13 mouse cellular contexts compared by ENCODE assay signal in genomic region chr3:137869395-137869794, GRCm38 (mm10). TPM values are rescaled to one million over a fixed set of nuclear protein-coding genes. Genes with fewer than 3 reads are reported as not detected.
DNase-seq lines count a peak whose midpoint lies in the region; ATAC-seq and TF ChIP-seq lines count a peak whose summit lies in the region.
"Had no signal": no experiment of that assay in that cellular context is flagged by ENCODE, and none has a peak within 500 bp of the region (broad histone marks: within the 10 kb centered on the region; RNA-seq: fewer than 3 reads in every experiment).

No protein-coding gene starts in this region.

- H3K4me2 ChIP-seq in kidney, postnatal 0 days (ENCODE audit: low read length), result no peak overlapping the region
- H3K4me2 ChIP-seq in midbrain, embryonic 16.5 days (ENCODE audit: low read length), result peak overlapping the region; percentile 16; the same call in 1 of the 2 replicates
- H3K4me2 ChIP-seq in midbrain, embryonic 15.5 days, result no peak overlapping the region
- H3K4me2 ChIP-seq in midbrain, postnatal 0 days (ENCODE audit: low read depth, low read length, poor library complexity, severe bottlenecking), result 0 out of 2 replicates have a peak overlapping the region, but pooled peaks have one; percentile 9

- no peak overlapping the region for H3K9ac ChIP-seq in kidney, postnatal 0 days (ENCODE audit: low read depth, low read length)
- no peak overlapping the region for H3K9ac ChIP-seq in midbrain, embryonic 16.5 days (ENCODE audit: low read depth, low read length)
- H3K9ac ChIP-seq in midbrain, embryonic 15.5 days, result no peak overlapping the region
- H3K9ac ChIP-seq in midbrain, postnatal 0 days (replicated peaks; ENCODE audit: low read length, poor library complexity, severe bottlenecking), result no peak overlapping the region
- H3K9ac ChIP-seq: forebrain, embryonic 12.5 days had no signal

- no peak for ATAC-seq in kidney, postnatal 0 days (replicated peaks; ENCODE audit: low FRiP score, low read depth)
- no peak for ATAC-seq in midbrain, embryonic 16.5 days
- ATAC-seq in midbrain, embryonic 15.5 days (replicated peaks), result no peak
- ATAC-seq in midbrain, postnatal 0 days (ENCODE audit: low FRiP score), result no peak

- WGBS in kidney, postnatal 0 days, result 89% methylated on average over 9 of the region's 9 CpGs
- 91% methylated on average over 9 of the region's 9 CpGs for WGBS in midbrain, embryonic 16.5 days
- 90% methylated on average over 9 of the region's 9 CpGs for WGBS in midbrain, embryonic 15.5 days
- 96% methylated on average over 9 of the region's 9 CpGs for WGBS in midbrain, postnatal 0 days

- H3K4me1 ChIP-seq in kidney, postnatal 0 days (replicated peaks; ENCODE audit: insufficient read depth, low read length), result no peaks in the 10 kb centered on the region; the same call in 1 of the 2 replicates
- peaks cover 16% of the 10 kb centered on the region for H3K4me1 ChIP-seq in midbrain, embryonic 16.5 days (ENCODE audit: control insufficient read depth, insufficient read depth, low read length)
- H3K4me1 ChIP-seq in midbrain, embryonic 15.5 days, result peaks cover 21% of the 10 kb centered on the region
- 0 out of 2 replicates have a peak, but pooled peaks cover 10% of the 10 kb centered on the region for H3K4me1 ChIP-seq in midbrain, postnatal 0 days (ENCODE audit: insufficient read depth, low read length)

- H3K36me3 ChIP-seq in kidney, postnatal 0 days (ENCODE audit: insufficient read depth, low read length), result no peaks in the 10 kb centered on the region
- H3K36me3 ChIP-seq in midbrain, embryonic 16.5 days (ENCODE audit: control insufficient read depth, insufficient read depth, low read length), result no peaks in the 10 kb centered on the region
- 0 out of 2 replicates have a peak, but pooled peaks cover 3% of the 10 kb centered on the region for H3K36me3 ChIP-seq in midbrain, embryonic 15.5 days (replicated peaks)
- no peaks in the 10 kb centered on the region for H3K36me3 ChIP-seq in midbrain, postnatal 0 days (ENCODE audit: insufficient read depth, low read length)

- no peak overlapping the region for H3K4me3 ChIP-seq in kidney, postnatal 0 days (replicated peaks; ENCODE audit: low read depth, low read length)
- no peak overlapping the region for H3K4me3 ChIP-seq in midbrain, embryonic 16.5 days (ENCODE audit: low read depth, low read length)
- H3K4me3 ChIP-seq in midbrain, embryonic 15.5 days, result no peak overlapping the region
- H3K4me3 ChIP-seq in midbrain, postnatal 0 days (ENCODE audit: low read depth, low read length), result no peak overlapping the region
- H3K4me3 ChIP-seq: forebrain, embryonic 12.5 days had no signal

- H3K27me3 ChIP-seq in kidney, postnatal 0 days (ENCODE audit: insufficient read depth, low read length), result no peaks in the 10 kb centered on the region
- no peaks in the 10 kb centered on the region for H3K27me3 ChIP-seq in midbrain, embryonic 16.5 days (ENCODE audit: control insufficient read depth, insufficient read depth, low read depth, low read length)
- no peaks in the 10 kb centered on the region for H3K27me3 ChIP-seq in midbrain, embryonic 15.5 days (replicated peaks)
- H3K27me3 ChIP-seq in midbrain, postnatal 0 days (ENCODE audit: insufficient read depth, low read length), result no peaks in the 10 kb centered on the region
- H3K27me3 ChIP-seq: forebrain, embryonic 12.5 days had no signal

- no peaks in the 10 kb centered on the region for H3K9me3 ChIP-seq in kidney, postnatal 0 days (replicated peaks; ENCODE audit: low read length)
- no peaks in the 10 kb centered on the region for H3K9me3 ChIP-seq in midbrain, embryonic 16.5 days (replicated peaks; ENCODE audit: control insufficient read depth, low read length, poor library complexity, severe bottlenecking)
- H3K9me3 ChIP-seq in midbrain, embryonic 15.5 days, result no peaks in the 10 kb centered on the region
- no peaks in the 10 kb centered on the region for H3K9me3 ChIP-seq in midbrain, postnatal 0 days (ENCODE audit: low read length)
- H3K9me3 ChIP-seq: forebrain, embryonic 12.5 days had no signal

- DNase-seq in gastrocnemius, postnatal 25 days, result peak; percentile 13
- no peak for DNase-seq in gastrocnemius, adult 18-20 months (ENCODE audit: low spot score)
- peak; percentile 4 for DNase-seq in kidney, postnatal 0 days (ENCODE audit: low spot score)
- no peak for DNase-seq in kidney, adult 18-20 months
- DNase-seq in midbrain, postnatal 0 days (ENCODE audit: low spot score), result no peak
- no peak for DNase-seq in left cerebral cortex, adult 9 months (ENCODE audit: low spot score in 2 of 2)
- DNase-seq: cerebellum, adult 9-10 months; gastrocnemius, postnatal 10 days; kidney, postnatal 14 days; thymus, postnatal 36 days had no signal

- no peak overlapping the region for H3K27ac ChIP-seq in kidney, postnatal 0 days
- H3K27ac ChIP-seq in midbrain, embryonic 16.5 days (ENCODE audit: low read length), result no peak overlapping the region
- H3K27ac ChIP-seq in midbrain, embryonic 15.5 days, result no peak overlapping the region
- no peak overlapping the region for H3K27ac ChIP-seq in midbrain, postnatal 0 days (ENCODE audit: low read depth, low read length)
- H3K27ac ChIP-seq: forebrain, embryonic 12.5 days had no signal

- no peak for TF ChIP-seq CTCF in kidney, postnatal 0 days (IDR thresholded peaks at IDR 0.05; ENCODE audit: low read depth)
- no peak for TF ChIP-seq CTCF in midbrain, postnatal 0 days (IDR thresholded peaks at IDR 0.05)

RNA-seq across cellular contexts. Expression of gene Dnajb14, which starts 1.9 kb away (rescaled TPM):
- 1 to 10 TPM; 6.1 to 7.8 TPM for total RNA-seq in gastrocnemius, postnatal 25 days (2021)
- 1 to 10 TPM; 7.1 to 7.7 TPM for total RNA-seq in gastrocnemius, adult 18-20 months (2021)
- polyA plus RNA-seq in kidney, postnatal 0 days (2015; fragmentation: Nextera tagmentation; extraction: Ambion mirVana), result 11.6 and 12.1 TPM in 2 replicates
- polyA plus RNA-seq in midbrain, embryonic 16.5 days (2015; fragmentation: Nextera tagmentation; extraction: Ambion mirVana), result 13.4 and 14.3 TPM in 2 replicates
- polyA plus RNA-seq in midbrain, embryonic 15.5 days (2015; fragmentation: Nextera tagmentation; extraction: Ambion mirVana), result 15.8 and 16.7 TPM in 2 replicates
- 23.1 and 24.3 TPM in 2 replicates for total RNA-seq in midbrain, postnatal 0 days (2014; rRNA removed)
- 16.9 and 17.2 TPM in 2 replicates for polyA plus RNA-seq in midbrain, postnatal 0 days (2015; fragmentation: Nextera tagmentation; extraction: Ambion mirVana)

RNA-seq across cellular contexts. Expression of gene H2afz, which starts 5.1 kb away (rescaled TPM):
- total RNA-seq in gastrocnemius, postnatal 25 days (2021), result 10 to 100 TPM; 73.1 to 80.4 TPM
- 10 to 100 TPM; 56.4 to 59.8 TPM for total RNA-seq in gastrocnemius, adult 18-20 months (2021)
- 1,659 and 1,680 TPM in 2 replicates for polyA plus RNA-seq in kidney, postnatal 0 days (2015; fragmentation: Nextera tagmentation; extraction: Ambion mirVana)
- 652 and 731 TPM in 2 replicates for polyA plus RNA-seq in midbrain, embryonic 16.5 days (2015; fragmentation: Nextera tagmentation; extraction: Ambion mirVana)
- 694 and 721 TPM in 2 replicates for polyA plus RNA-seq in midbrain, embryonic 15.5 days (2015; fragmentation: Nextera tagmentation; extraction: Ambion mirVana)
- total RNA-seq in midbrain, postnatal 0 days (2014; rRNA removed), result 327 and 404 TPM in 2 replicates
- 573 and 609 TPM in 2 replicates for polyA plus RNA-seq in midbrain, postnatal 0 days (2015; fragmentation: Nextera tagmentation; extraction: Ambion mirVana)

RNA-seq across cellular contexts. Expression of gene Lamtor3, which starts 48.9 kb away (rescaled TPM):
- total RNA-seq in gastrocnemius, postnatal 25 days (2021), result 10 to 100 TPM; 48.5 to 55.8 TPM
- total RNA-seq in gastrocnemius, adult 18-20 months (2021), result 10 to 100 TPM; 46.6 to 50.5 TPM
- polyA plus RNA-seq in kidney, postnatal 0 days (2015; fragmentation: Nextera tagmentation; extraction: Ambion mirVana), result 131 and 135 TPM in 2 replicates
- polyA plus RNA-seq in midbrain, embryonic 16.5 days (2015; fragmentation: Nextera tagmentation; extraction: Ambion mirVana), result 132 and 133 TPM in 2 replicates
- 133 and 134 TPM in 2 replicates for polyA plus RNA-seq in midbrain, embryonic 15.5 days (2015; fragmentation: Nextera tagmentation; extraction: Ambion mirVana)
- 87.1 and 97.7 TPM in 2 replicates for total RNA-seq in midbrain, postnatal 0 days (2014; rRNA removed)
- 113 and 122 TPM in 2 replicates for polyA plus RNA-seq in midbrain, postnatal 0 days (2015; fragmentation: Nextera tagmentation; extraction: Ambion mirVana)

Comparison
In these comparisons a context has a peak if more than half of its experiments do, and no peak if none do; other contexts are left out.
1. DNase-seq: peak in gastrocnemius, postnatal 25 days (single experiment) and kidney, postnatal 0 days (single experiment); none in gastrocnemius, adult 18-20 months (single experiment), kidney, adult 18-20 months (single experiment), midbrain, postnatal 0 days (single experiment) and left cerebral cortex, adult 9 months (0 of 2).
2. H3K4me2 ChIP-seq: peak in midbrain, embryonic 16.5 days (single experiment) and midbrain, postnatal 0 days (single experiment); none in kidney, postnatal 0 days (single experiment) and midbrain, embryonic 15.5 days (single experiment).